Comparison of ENCODE assay signal across 31 mouse cellular contexts in genomic region chr3:151411488-151411887, GRCm38 (mm10). TPM values are rescaled to one million over a fixed set of nuclear protein-coding genes. Genes with fewer than 3 reads are reported as not detected.
A peak's percentile ranks its signal among the peaks of the same experiment; 100 is the strongest.
DNase-seq lines count a peak whose midpoint lies in the region; ATAC-seq and TF ChIP-seq lines count a peak whose summit lies in the region.
"Had no signal": no experiment of that assay in that cellular context is flagged by ENCODE, and none has a peak within 500 bp of the region (broad histone marks: within the 10 kb centered on the region; RNA-seq: fewer than 3 reads in every experiment).

No protein-coding gene starts in this region.

- no peaks in the 10 kb centered on the region for H3K4me1 ChIP-seq in hindbrain, embryonic 15.5 days (replicated peaks)
- H3K4me1 ChIP-seq in hindbrain, embryonic 13.5 days (replicated peaks) = no peaks in the 10 kb centered on the region
- no peaks in the 10 kb centered on the region for H3K4me1 ChIP-seq in midbrain, postnatal 0 days (ENCODE audit: insufficient read depth, low read length)
- H3K4me1 ChIP-seq in midbrain, embryonic 11.5 days (ENCODE audit: control insufficient read depth, insufficient read depth, low read length) = no peaks in the 10 kb centered on the region
- H3K4me1 ChIP-seq: kidney, embryonic 15.5 days; midbrain, embryonic 10.5 days had no signal

- WGBS in hindbrain, embryonic 15.5 days = 69% methylated on average over 4 of the region's 4 CpGs
- 90% methylated on average over 4 of the region's 4 CpGs for WGBS in hindbrain, embryonic 13.5 days
- WGBS in midbrain, postnatal 0 days = 78% methylated on average over 4 of the region's 4 CpGs
- 95% methylated on average over 4 of the region's 4 CpGs for WGBS in midbrain, embryonic 11.5 days

- ATAC-seq in hindbrain, embryonic 15.5 days (ENCODE audit: low FRiP score, low read depth) = 0 out of 2 replicates have a peak, but pooled peaks have one; percentile 15
- no peak for ATAC-seq in hindbrain, embryonic 13.5 days (ENCODE audit: low FRiP score)
- no peak for ATAC-seq in midbrain, postnatal 0 days (ENCODE audit: low FRiP score)
- ATAC-seq in midbrain, embryonic 11.5 days (ENCODE audit: low FRiP score) = no peak
- ATAC-seq: activated CD4-positive, CD25-positive, alpha-beta regulatory T cell, adult 4 months had no signal

- H3K36me3 ChIP-seq in hindbrain, embryonic 15.5 days = no peaks in the 10 kb centered on the region
- no peaks in the 10 kb centered on the region for H3K36me3 ChIP-seq in hindbrain, embryonic 13.5 days
- no peaks in the 10 kb centered on the region for H3K36me3 ChIP-seq in midbrain, postnatal 0 days (ENCODE audit: insufficient read depth, low read length)
- H3K36me3 ChIP-seq in midbrain, embryonic 11.5 days (ENCODE audit: control insufficient read depth, insufficient read depth, low read length) = no peaks in the 10 kb centered on the region
- H3K36me3 ChIP-seq: kidney, embryonic 15.5 days; midbrain, embryonic 10.5 days had no signal

- no peak overlapping the region for H3K4me2 ChIP-seq in hindbrain, embryonic 15.5 days
- H3K4me2 ChIP-seq in hindbrain, embryonic 13.5 days = no peak overlapping the region
- no peak overlapping the region for H3K4me2 ChIP-seq in midbrain, postnatal 0 days (ENCODE audit: low read depth, low read length, poor library complexity, severe bottlenecking)
- H3K4me2 ChIP-seq in midbrain, embryonic 11.5 days = no peak overlapping the region
- H3K4me2 ChIP-seq: heart, embryonic 11.5 days; hindbrain, embryonic 14.5 days; kidney, embryonic 15.5 days had no signal

- no peak for TF ChIP-seq CTCF in midbrain, postnatal 0 days (IDR thresholded peaks at IDR 0.05)

- H3K27me3 ChIP-seq in hindbrain, embryonic 15.5 days = no peaks in the 10 kb centered on the region
- no peaks in the 10 kb centered on the region for H3K27me3 ChIP-seq in hindbrain, embryonic 13.5 days
- H3K27me3 ChIP-seq in midbrain, postnatal 0 days (ENCODE audit: insufficient read depth, low read length) = no peaks in the 10 kb centered on the region
- no peaks in the 10 kb centered on the region for H3K27me3 ChIP-seq in midbrain, embryonic 11.5 days (ENCODE audit: control insufficient read depth, insufficient read depth, low read length)
- H3K27me3 ChIP-seq: CH12.LX; kidney, embryonic 15.5 days had no signal

- peak; percentile 88 to 89 for DNase-seq in cerebellum, postnatal 10 days
- no peak for DNase-seq in cerebellum, adult 9-11 months
- DNase-seq in midbrain, postnatal 0 days (ENCODE audit: low spot score) = peak; percentile 74
- no peak for DNase-seq in midbrain, embryonic 11.5 days (ENCODE audit: low spot score, missing footprints)
- no peak for DNase-seq in layer of hippocampus, postnatal 25 days (ENCODE audit: extremely low spot score in 1 of 2, low spot score in 1 of 2)
- no peak for DNase-seq in spleen, postnatal 4 days (ENCODE audit: low spot score in 2 of 2)
- DNase-seq: adrenal gland, adult 8-10 months; cerebellum, adult 11-12 months; gastrocnemius, adult 2 months; gastrocnemius, postnatal 36 days; heart, adult 18-20 months; heart, postnatal 36 days; kidney, adult 18-20 months; kidney, postnatal 25 days; liver; lung, adult 2 months; lung, postnatal 10 days; right cerebral cortex, postnatal 14 days; thymus, adult 18-20 months; thymus, postnatal 25 days had no signal

- no peak overlapping the region for H3K27ac ChIP-seq in hindbrain, embryonic 15.5 days (replicated peaks)
- no peak overlapping the region for H3K27ac ChIP-seq in hindbrain, embryonic 13.5 days
- no peak overlapping the region for H3K27ac ChIP-seq in midbrain, postnatal 0 days (ENCODE audit: low read depth, low read length)
- H3K27ac ChIP-seq in midbrain, embryonic 11.5 days (ENCODE audit: low read depth, low read length) = no peak overlapping the region
- H3K27ac ChIP-seq: gastrocnemius, adult 2 months; hindbrain, embryonic 14.5 days; kidney, embryonic 15.5 days; left cerebral cortex, adult 2 months; liver, embryonic 14.5 days; midbrain, embryonic 10.5 days had no signal

- no peak overlapping the region for H3K9ac ChIP-seq in hindbrain, embryonic 15.5 days
- H3K9ac ChIP-seq in hindbrain, embryonic 13.5 days = no peak overlapping the region
- no peak overlapping the region for H3K9ac ChIP-seq in midbrain, postnatal 0 days (replicated peaks; ENCODE audit: low read length, poor library complexity, severe bottlenecking)
- H3K9ac ChIP-seq in midbrain, embryonic 11.5 days (ENCODE audit: low read length) = no peak overlapping the region
- H3K9ac ChIP-seq: hindbrain, embryonic 14.5 days; kidney, embryonic 15.5 days; liver, embryonic 14.5 days had no signal

- no peaks in the 10 kb centered on the region for H3K9me3 ChIP-seq in hindbrain, embryonic 15.5 days
- no peaks in the 10 kb centered on the region for H3K9me3 ChIP-seq in hindbrain, embryonic 13.5 days
- no peaks in the 10 kb centered on the region for H3K9me3 ChIP-seq in midbrain, postnatal 0 days (ENCODE audit: low read length)
- H3K9me3 ChIP-seq in midbrain, embryonic 11.5 days (ENCODE audit: control insufficient read depth, low read length) = no peaks in the 10 kb centered on the region
- H3K9me3 ChIP-seq: kidney, embryonic 15.5 days; midbrain, embryonic 10.5 days had no signal

- no peak overlapping the region for H3K4me3 ChIP-seq in hindbrain, embryonic 15.5 days
- H3K4me3 ChIP-seq in hindbrain, embryonic 13.5 days = no peak overlapping the region
- H3K4me3 ChIP-seq in midbrain, postnatal 0 days (ENCODE audit: low read depth, low read length) = no peak overlapping the region
- no peak overlapping the region for H3K4me3 ChIP-seq in midbrain, embryonic 11.5 days (ENCODE audit: low read depth, low read length)
- H3K4me3 ChIP-seq: gastrocnemius, adult 2 months; kidney, embryonic 15.5 days; left cerebral cortex, adult 2 months; midbrain, embryonic 10.5 days had no signal

RNA-seq across cellular contexts. Expression of gene Adgrl4, which starts 26.2 kb away (rescaled TPM):
- polyA plus RNA-seq in hindbrain, embryonic 15.5 days (2015; fragmentation: Nextera tagmentation; extraction: Ambion mirVana) = 13.4 and 14.3 TPM in 2 replicates
- 12.7 and 13.9 TPM in 2 replicates for polyA plus RNA-seq in hindbrain, embryonic 13.5 days (2015; fragmentation: Nextera tagmentation; extraction: Ambion mirVana)
- total RNA-seq in midbrain, postnatal 0 days (2014; rRNA removed) = 23.2 and 31.2 TPM in 2 replicates
- 13.2 and 13.9 TPM in 2 replicates for polyA plus RNA-seq in midbrain, postnatal 0 days (2015; fragmentation: Nextera tagmentation; extraction: Ambion mirVana)
- polyA plus RNA-seq in midbrain, embryonic 11.5 days (2014; fragmentation: Nextera tagmentation; extraction: Ambion mirVana) = 8.2 and 8.3 TPM in 2 replicates
- total RNA-seq in layer of hippocampus, postnatal 25 days (2021) = 10 to 100 TPM; 16.0 to 19.5 TPM
- total RNA-seq: CH12.LX had no signal
- polyA plus RNA-seq: activated CD4-positive, CD25-positive, alpha-beta regulatory T cell, adult 4 months; C2C12 had no signal

Comparison
In these comparisons a context has a peak if more than half of its experiments do, and no peak if none do; other contexts are left out.
1. DNase-seq: peak in cerebellum, postnatal 10 days (2 of 2) and midbrain, postnatal 0 days (single experiment); none in cerebellum, adult 9-11 months (single experiment), midbrain, embryonic 11.5 days (single experiment), layer of hippocampus, postnatal 25 days (0 of 2) and spleen, postnatal 4 days (0 of 2).